Mouse (Mus musculus) testis, postnatal 14 days (tissue): Measurements from ENCODE around the gene Adcy7.
A peak's percentile ranks its signal among the peaks of the same experiment; 100 is the strongest.

ENCODE experiments used
- DNase-seq: peaks from one replicate; pipeline ENCODE4 v3.0.0; 2021; ENCODE audit warnings: low spot score

The Adcy7 gene

GRCm38 (mm10) chr8:88274090-88274489 is 1.9 kb downstream of the Adcy7 start:
- DNase-seq, result no peak

GRCm38 (mm10) chr8:88279220-88279619 is 7.0 kb downstream of the Adcy7 start:
- DNase-seq, result no peak

- DNase-seq, result no peak
Measured at GRCm38 (mm10) chr8:88279670-88280069, 7.5 kb downstream of the Adcy7 start.

- DNase-seq, result no peak
Measured at GRCm38 (mm10) chr8:88280904-88281303, 8.7 kb downstream of the Adcy7 start.

- DNase-seq, result peak; percentile 74
Measured at GRCm38 (mm10) chr8:88282684-88283083, 10.5 kb downstream of the Adcy7 start.

- no peak for DNase-seq
Measured at GRCm38 (mm10) chr8:88283243-88284115, 11.3 kb downstream of the Adcy7 start.

GRCm38 (mm10) chr8:88284738-88285137 is 12.5 kb downstream of the Adcy7 start:
- no peak for DNase-seq

GRCm38 (mm10) chr8:88285469-88286356 is 13.5 kb downstream of the Adcy7 start:
- DNase-seq, result no peak

- no peak for DNase-seq
Measured at GRCm38 (mm10) chr8:88286421-88286960, 14.3 kb downstream of the Adcy7 start.

GRCm38 (mm10) chr8:88288622-88289242 is 16.5 kb downstream of the Adcy7 start:
- DNase-seq, result no peak

- no peak for DNase-seq
Measured at GRCm38 (mm10) chr8:88289901-88290300, 17.7 kb downstream of the Adcy7 start.

- DNase-seq, result no peak
Measured at GRCm38 (mm10) chr8:88290326-88291304, 18.4 kb downstream of the Adcy7 start.

- DNase-seq, result no peak
Measured at GRCm38 (mm10) chr8:88291305-88291690, 19.1 kb downstream of the Adcy7 start.

- no peak for DNase-seq
Measured at GRCm38 (mm10) chr8:88292926-88293325, 20.7 kb downstream of the Adcy7 start.

- DNase-seq, result no peak
Measured at GRCm38 (mm10) chr8:88293590-88294356, 21.6 kb downstream of the Adcy7 start.

- no peak for DNase-seq
Measured at GRCm38 (mm10) chr8:88294977-88295376, 22.8 kb downstream of the Adcy7 start.

GRCm38 (mm10) chr8:88297976-88298732 is 26.0 kb downstream of the Adcy7 start:
- DNase-seq, result peak; percentile 77

GRCm38 (mm10) chr8:88298733-88299103 is 26.5 kb downstream of the Adcy7 start:
- DNase-seq, result no peak

- no peak for DNase-seq
Measured at GRCm38 (mm10) chr8:88299907-88300603, 27.9 kb downstream of the Adcy7 start.
